Mouse (Mus musculus): Measurements from ENCODE around the gene Gm49322.
A peak's percentile ranks its signal among the peaks of the same experiment; 100 is the strongest.
"Not testable (repeated sequence)": the region's sequence is repeated elsewhere in the genome, so short reads cannot be mapped to it uniquely, and the experiment has no call there.

Gm49322 gene

GRCm38 (mm10) chr10:80605721-80606120 lies at the start of gene Gm49322:
Gene Gm49322 (plus strand): TSS chr10:80606021.
- DNase-seq (ENCODE audit: extremely low spot score, low spot score) = not testable (repeated sequence)

GRCm38 (mm10) chr10:80557346-80557965 lies 48.4 kb upstream of the Gm49322 start:
- DNase-seq (ENCODE audit: extremely low spot score, low spot score) = peak; percentile 80

DNA sequence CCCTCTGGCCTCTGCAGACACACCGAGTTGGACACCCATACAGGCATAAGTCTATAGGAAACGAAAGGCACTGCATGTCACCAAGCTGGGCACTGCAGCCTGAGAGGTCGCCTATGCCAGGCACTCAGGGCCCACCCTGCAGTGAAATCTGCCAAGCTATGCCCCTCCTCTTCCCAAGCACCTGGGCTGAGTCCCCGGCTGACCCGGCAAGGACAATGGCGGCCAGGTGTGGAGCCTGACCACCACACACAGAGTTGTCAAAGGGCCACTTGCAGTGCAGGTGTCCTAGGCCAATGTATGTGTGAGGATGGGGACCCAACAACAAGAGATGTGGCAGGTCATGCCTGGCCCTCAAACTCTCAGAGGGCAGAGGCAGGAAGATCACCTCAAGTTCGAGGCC lies 46.4 kb upstream of the Gm49322 start:
- DNase-seq (ENCODE audit: extremely low spot score, low spot score) = no peak

GRCm38 (mm10) chr10:80560621-80561020 lies 45.2 kb upstream of the Gm49322 start:
- no peak for DNase-seq (ENCODE audit: extremely low spot score, low spot score)

GRCm38 (mm10) chr10:80561116-80561944 lies 44.5 kb upstream of the Gm49322 start, which contains the start of gene Rexo1:
Gene Rexo1 (minus strand): TSS chr10:80561560.
- peak; percentile 95 for DNase-seq (ENCODE audit: extremely low spot score, low spot score)

- peak; percentile 91 for DNase-seq (ENCODE audit: extremely low spot score, low spot score)
Measured at GRCm38 (mm10) chr10:80566375-80567092, 39.3 kb upstream of the Gm49322 start.

DNA sequence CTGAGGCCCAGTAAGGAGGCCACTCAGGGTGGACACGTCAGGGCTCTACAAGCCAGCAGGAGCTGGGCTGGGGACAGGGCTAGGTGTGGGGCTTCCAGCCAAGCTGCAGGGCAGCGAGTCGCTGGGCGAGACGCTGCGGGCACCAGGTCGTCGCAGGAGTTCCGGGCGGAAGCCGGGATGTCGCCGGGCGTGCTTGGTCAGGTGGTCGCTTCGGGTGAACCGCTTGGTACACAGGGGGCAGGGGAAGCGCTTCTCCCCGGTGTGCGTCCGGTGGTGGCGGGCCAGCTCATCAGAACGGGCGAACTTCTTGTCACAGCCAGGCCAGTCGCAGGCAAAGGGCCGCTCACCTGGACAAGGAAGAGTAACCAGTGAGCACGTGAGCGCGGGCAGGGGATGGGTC lies 36.9 kb upstream of the Gm49322 start:
- DNase-seq (ENCODE audit: extremely low spot score, low spot score) = no peak

DNA sequence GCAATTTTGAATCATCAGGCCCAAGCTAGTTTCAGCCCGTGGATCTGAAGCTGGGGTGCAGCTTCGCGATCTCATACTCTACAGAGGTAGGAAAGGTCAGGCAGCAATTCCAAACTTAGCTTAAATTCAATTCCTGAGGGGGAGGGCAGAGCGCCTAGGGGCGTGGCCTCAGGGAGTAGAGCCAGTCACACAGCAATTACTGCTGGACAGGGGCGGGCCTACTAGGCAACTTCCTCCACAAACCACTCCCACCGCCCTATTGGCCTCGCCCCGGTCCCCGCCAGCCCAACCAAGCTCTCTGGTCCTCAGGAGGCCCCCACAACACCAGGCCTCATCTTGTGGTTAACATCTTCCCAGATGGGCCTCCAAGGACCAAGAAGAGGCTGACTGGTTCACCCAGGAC lies 36.2 kb upstream of the Gm49322 start:
- DNase-seq (ENCODE audit: extremely low spot score, low spot score) = peak; percentile 40

GRCm38 (mm10) chr10:80570419-80570818 lies 35.4 kb upstream of the Gm49322 start:
- no peak for DNase-seq (ENCODE audit: extremely low spot score, low spot score)

- DNase-seq (ENCODE audit: extremely low spot score, low spot score) = peak; percentile 27
Measured at GRCm38 (mm10) chr10:80570871-80571836, 34.7 kb upstream of the Gm49322 start.

GRCm38 (mm10) chr10:80572477-80572876 lies 33.3 kb upstream of the Gm49322 start:
- no peak for DNase-seq (ENCODE audit: extremely low spot score, low spot score)

GRCm38 (mm10) chr10:80573944-80574343 lies 31.9 kb upstream of the Gm49322 start:
- DNase-seq (ENCODE audit: extremely low spot score, low spot score) = no peak

- no peak for DNase-seq (ENCODE audit: extremely low spot score, low spot score)
Measured at GRCm38 (mm10) chr10:80574896-80575295, 30.9 kb upstream of the Gm49322 start.

GRCm38 (mm10) chr10:80575925-80576324 lies 29.9 kb upstream of the Gm49322 start:
- no peak for DNase-seq (ENCODE audit: extremely low spot score, low spot score)

GRCm38 (mm10) chr10:80576351-80577194 lies 29.2 kb upstream of the Gm49322 start:
- no peak for DNase-seq (ENCODE audit: extremely low spot score, low spot score)

DNA sequence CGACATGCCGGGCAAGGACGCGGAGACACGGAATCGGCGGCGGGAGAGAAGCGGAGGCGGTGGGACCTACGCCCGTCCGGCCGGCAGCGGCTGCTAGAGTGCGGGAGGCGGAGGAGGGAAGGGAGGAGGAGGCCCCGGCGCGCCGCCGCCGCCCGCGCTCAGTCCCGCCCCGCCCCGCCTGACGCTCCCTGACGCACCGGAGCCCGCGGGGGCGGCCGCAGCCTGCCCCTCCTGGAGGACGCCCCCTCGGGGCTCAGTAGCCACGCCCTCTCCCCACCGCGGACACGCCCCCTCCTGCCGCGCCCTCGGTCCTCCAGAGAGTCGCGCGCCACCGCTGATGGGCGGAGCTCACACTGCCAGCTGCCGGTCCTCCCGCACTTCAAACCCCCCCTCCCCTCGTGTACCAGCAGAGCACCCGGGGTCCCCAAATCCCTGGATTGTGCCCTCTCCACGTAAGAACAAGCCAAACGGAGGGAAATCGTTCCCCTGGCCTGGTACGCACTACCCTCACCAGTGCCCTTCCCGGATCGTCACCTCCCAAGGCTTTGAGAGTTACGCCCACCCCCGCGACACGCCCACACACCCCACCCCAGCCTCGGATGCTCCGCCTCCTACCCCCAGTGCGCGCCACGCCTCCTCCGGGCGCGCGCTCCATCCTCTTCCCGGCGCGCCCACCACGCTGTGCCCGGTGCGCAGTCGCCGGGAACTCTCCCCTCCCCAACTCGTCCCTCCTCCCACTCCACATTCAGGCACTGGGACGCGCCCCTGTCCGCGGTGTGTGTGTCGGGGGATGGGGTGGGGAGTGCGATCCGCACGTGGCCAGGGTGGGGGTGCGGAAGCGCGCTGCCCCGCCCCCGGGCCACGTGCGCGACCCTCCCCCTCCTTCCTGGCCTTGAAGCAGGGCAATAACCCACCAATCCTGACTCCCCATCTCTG lies 28.4 kb upstream of the Gm49322 start, which contains the start of gene Klf16:
Gene Klf16, minus strand, starts transcription at position 127 of the 936 bp plus-strand sequence.
- peak; percentile 96 for DNase-seq (ENCODE audit: extremely low spot score, low spot score)

- peak; percentile 86 for DNase-seq (ENCODE audit: extremely low spot score, low spot score)
Measured at GRCm38 (mm10) chr10:80578131-80578750, 27.6 kb upstream of the Gm49322 start.

GRCm38 (mm10) chr10:80578911-80579310 lies 26.9 kb upstream of the Gm49322 start:
- DNase-seq (ENCODE audit: extremely low spot score, low spot score) = peak; percentile 49
